Mouse (Mus musculus): ENCODE data around the gene Fank1. TPM values are rescaled to one million over a fixed set of nuclear protein-coding genes. Genes with fewer than 3 reads are reported as not detected.

Fank1 gene
- polyA plus RNA-seq, 1 experiment from 2014 or later: 5.5 TPM

DNA sequence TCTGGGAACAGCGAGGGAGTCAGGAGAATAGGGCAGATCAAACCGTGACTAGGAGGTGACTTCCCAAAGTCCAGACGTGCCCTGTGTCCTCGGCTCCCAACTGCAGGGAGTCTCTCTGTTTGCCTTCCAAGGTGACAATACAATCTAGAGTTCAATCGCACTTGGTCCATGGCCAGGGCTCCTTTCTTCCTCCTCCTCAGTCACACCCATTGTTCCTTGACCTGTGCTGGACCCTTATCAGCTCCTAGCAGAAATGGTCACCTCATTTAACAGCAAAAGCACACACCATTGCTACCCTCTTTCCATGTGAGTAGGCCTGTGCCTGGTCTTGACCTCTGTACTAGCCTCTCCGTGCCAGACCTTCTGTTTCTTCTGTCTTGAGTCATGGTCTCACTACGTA is 144.1 kb downstream of the Fank1 start:
- Histone ChIP-seq H3K9me3 (no peaks in the 10 kb centered on the region), H3K4me1 (peaks cover 8% of the 10 kb centered on the region), H3K27ac (no peak overlapping the region), H3K4me2 (no peak overlapping the region), H3K4me3 (no peak overlapping the region), H3K36me3 (replicated peaks) (no peaks in the 10 kb centered on the region), H3K27me3 (replicated peaks) (no peaks in the 10 kb centered on the region), H3K9ac (no peak overlapping the region)
- no peak for ATAC-seq (replicated peaks)
- 89% methylated on average over 7 of the region's 7 CpGs for WGBS

DNA sequence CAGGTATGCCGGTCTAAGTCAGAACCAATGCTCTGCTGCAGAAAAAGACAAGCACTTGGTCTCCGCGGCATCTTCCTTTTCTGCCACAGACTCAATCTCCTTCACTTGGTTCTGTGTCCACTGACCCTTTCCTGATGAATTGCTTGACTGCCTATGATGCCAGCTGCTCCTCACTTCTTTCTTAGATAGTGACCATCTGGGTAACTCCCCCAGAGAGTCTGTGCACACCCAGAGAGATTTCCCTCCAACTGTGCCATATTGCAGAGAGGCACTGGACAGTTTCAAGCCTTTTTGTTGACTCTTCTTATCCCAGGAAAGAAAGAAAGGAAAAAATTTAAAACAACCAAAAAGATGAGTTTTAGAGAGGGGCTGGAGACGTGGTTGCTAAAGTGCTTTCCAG is 144.6 kb downstream of the Fank1 start:
- no peaks in the 10 kb centered on the region for H3K36me3 ChIP-seq (replicated peaks)
- H3K4me1 ChIP-seq: peaks cover 8% of the 10 kb centered on the region
- WGBS: 94% methylated on average over 4 of the region's 4 CpGs
- H3K27me3 ChIP-seq (replicated peaks): no peaks in the 10 kb centered on the region
- H3K27ac ChIP-seq: no peak overlapping the region
- H3K4me3 ChIP-seq: no peak overlapping the region
- H3K9ac ChIP-seq: no peak overlapping the region
- ATAC-seq (replicated peaks): no peak
- H3K9me3 ChIP-seq: no peaks in the 10 kb centered on the region
- H3K4me2 ChIP-seq: no peak overlapping the region

DNA sequence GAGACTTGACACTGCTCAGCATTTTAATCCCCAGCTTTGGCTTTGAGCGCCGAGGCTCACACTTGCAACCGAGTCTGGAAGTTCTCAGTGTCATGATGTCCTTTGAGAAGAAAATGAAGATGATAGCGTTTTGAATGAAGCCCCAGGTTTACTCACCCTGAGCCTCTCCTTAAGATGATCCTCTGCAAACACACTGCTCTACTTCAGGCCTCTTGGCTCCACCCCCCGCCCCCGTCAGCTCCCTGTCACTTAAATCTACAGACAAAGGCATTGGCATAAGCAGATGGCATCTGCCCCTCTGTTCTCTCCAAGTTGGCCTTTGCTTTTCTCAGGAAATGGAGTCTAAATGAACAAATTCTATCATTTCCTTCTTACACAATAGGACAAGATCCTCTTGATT is 147.3 kb downstream of the Fank1 start:
- Histone ChIP-seq H3K4me3 (no peak overlapping the region), H3K4me1 (peaks cover 8% of the 10 kb centered on the region), H3K9ac (no peak overlapping the region), H3K4me2 (no peak overlapping the region), H3K27me3 (replicated peaks) (no peaks in the 10 kb centered on the region), H3K9me3 (no peaks in the 10 kb centered on the region), H3K27ac (no peak overlapping the region), H3K36me3 (replicated peaks) (no peaks in the 10 kb centered on the region)
- no peak for ATAC-seq (replicated peaks)
- 46% methylated on average over 6 of the region's 6 CpGs for WGBS

DNA sequence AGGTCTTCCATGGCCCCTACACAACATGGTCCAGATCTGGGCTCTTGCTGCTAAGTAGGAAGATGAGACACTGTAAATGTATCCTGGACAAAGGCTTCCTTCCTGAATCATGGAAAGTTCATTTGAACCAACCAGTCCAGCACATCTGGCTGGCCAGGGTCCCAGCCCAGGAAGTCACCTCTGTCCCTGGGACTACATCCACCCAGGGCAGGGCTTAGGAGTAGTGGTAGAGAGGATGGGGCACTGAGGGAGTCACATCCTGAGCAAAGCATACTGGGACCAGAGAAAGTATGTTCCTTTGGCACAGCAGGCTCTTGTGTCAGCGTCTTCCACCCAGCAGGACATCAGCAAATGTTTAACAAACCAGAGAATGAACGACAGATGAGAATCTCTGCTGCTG is 149.1 kb downstream of the Fank1 start:
- no peaks in the 10 kb centered on the region for H3K9me3 ChIP-seq
- peaks cover 4% of the 10 kb centered on the region; the same call in 1 of the 2 replicates for H3K4me1 ChIP-seq
- ATAC-seq (replicated peaks): no peak
- no peak overlapping the region for H3K4me3 ChIP-seq
- no peaks in the 10 kb centered on the region for H3K27me3 ChIP-seq (replicated peaks)
- no peaks in the 10 kb centered on the region for H3K36me3 ChIP-seq (replicated peaks)
- no peak overlapping the region for H3K27ac ChIP-seq
- no peak overlapping the region for H3K4me2 ChIP-seq
- H3K9ac ChIP-seq: no peak overlapping the region
- WGBS: 71% methylated on average over 2 of the region's 2 CpGs

DNA sequence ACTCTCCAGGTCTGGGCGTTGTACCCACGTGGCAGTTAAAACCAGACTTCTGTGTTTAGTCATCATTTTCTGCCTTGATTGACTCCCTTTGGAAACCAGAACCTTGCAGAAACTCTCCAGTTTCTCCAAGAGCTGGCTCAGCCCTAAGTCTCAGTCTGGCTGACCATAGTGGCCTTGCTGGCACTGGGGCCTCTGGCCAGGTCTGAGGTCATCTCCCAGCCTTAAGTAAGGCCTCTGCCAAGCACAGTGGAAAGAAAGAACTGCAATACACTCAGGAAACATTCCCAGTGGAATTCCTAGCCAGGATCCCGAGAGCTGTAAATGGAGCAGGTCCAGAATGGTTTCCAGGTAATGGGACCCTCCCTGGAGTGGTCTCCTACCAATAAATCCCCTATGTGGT is 152.3 kb downstream of the Fank1 start:
- no peak overlapping the region for H3K4me2 ChIP-seq
- 91% methylated on average over 3 of the region's 3 CpGs for WGBS

More for the DNA sequence above, 152.3 kb downstream of the Fank1 start:
- H3K9ac ChIP-seq: no peak overlapping the region
- no peak overlapping the region for H3K27ac ChIP-seq
- no peaks in the 10 kb centered on the region for H3K27me3 ChIP-seq (replicated peaks)
- peaks cover 2% of the 10 kb centered on the region; the same call in 1 of the 2 replicates for H3K4me1 ChIP-seq
- H3K4me3 ChIP-seq: no peak overlapping the region
- no peak for ATAC-seq (replicated peaks)
- H3K36me3 ChIP-seq (replicated peaks): no peaks in the 10 kb centered on the region
- H3K9me3 ChIP-seq: no peaks in the 10 kb centered on the region

Other genes with a start within 250 kb of the Fank1 start
- gene Tex36, start 174.7 kb upstream of the Fank1 start, polyA plus RNA-seq (2015; fragmentation: Nextera tagmentation; extraction: Ambion mirVana): 0.18 TPM in 1 of 2 replicates, not detected in the other
- 20.4 and 20.5 TPM in 2 replicates for gene Edrf1, start 139.3 kb upstream of the Fank1 start, polyA plus RNA-seq (2015; fragmentation: Nextera tagmentation; extraction: Ambion mirVana)
- 0.14 TPM in 2 replicates for gene Mmp21, start 96.8 kb upstream of the Fank1 start, polyA plus RNA-seq (2015; fragmentation: Nextera tagmentation; extraction: Ambion mirVana)
- 91.7 and 95.6 TPM in 2 replicates for gene Bccip, start 67.5 kb upstream of the Fank1 start, polyA plus RNA-seq (2015; fragmentation: Nextera tagmentation; extraction: Ambion mirVana)
- gene Uros, start 66.8 kb upstream of the Fank1 start, polyA plus RNA-seq (2015; fragmentation: Nextera tagmentation; extraction: Ambion mirVana): 60.4 and 62.9 TPM in 2 replicates
- gene Dhx32, start 5.9 kb downstream of the Fank1 start, polyA plus RNA-seq (2015; fragmentation: Nextera tagmentation; extraction: Ambion mirVana): 42.6 and 43.6 TPM in 2 replicates